Mouse (Mus musculus): Measurements from ENCODE around the gene Tmem131.

DNA sequence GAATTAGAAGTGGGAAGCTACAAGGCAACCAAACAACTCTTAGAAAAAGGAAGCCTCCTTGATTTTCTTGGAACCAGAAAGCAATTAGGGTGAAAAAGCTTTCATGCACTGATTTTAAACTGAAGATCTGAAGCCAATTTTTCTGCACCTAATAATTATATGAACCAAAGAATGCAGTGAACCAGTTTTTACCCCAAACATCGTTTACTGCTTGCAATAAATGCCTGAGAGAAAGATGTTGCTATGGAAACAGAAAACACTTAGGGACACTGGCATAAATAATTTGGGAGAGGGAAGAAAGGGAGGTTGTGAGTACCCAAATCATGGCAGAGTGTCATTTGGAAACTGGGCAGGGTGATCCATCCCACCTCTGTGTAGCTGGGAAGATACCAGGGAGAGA lies 82.6 kb downstream of the Tmem131 start:
- TF ChIP-seq CTCF (IDR thresholded peaks at IDR 0.05; ENCODE audit: borderline replicate concordance, insufficient read depth, low read length) (no peak), POLR2A (IDR thresholded peaks at IDR 0.05; ENCODE audit: low read depth, low read length) (no peak)
